Mouse (Mus musculus) embryonic fibroblast, embryonic 13.5 days (primary cell): ENCODE measurements around the gene Cstb.

Experiments used
- CTCF ChIP-seq: IDR thresholded peaks from 2 replicates; pipeline ENCODE4 v1.5.1; 2011; ENCODE audit warnings: mild to moderate bottlenecking, control low read depth, low read length, moderate library complexity, borderline replicate concordance; ENCODE audit not compliant: insufficient read depth
- POLR2A ChIP-seq: IDR thresholded peaks from 2 replicates; pipeline ENCODE4 v1.6.1; 2011; ENCODE audit warnings: low read depth, mild to moderate bottlenecking, control low read depth, low read length, moderate library complexity

DNA sequence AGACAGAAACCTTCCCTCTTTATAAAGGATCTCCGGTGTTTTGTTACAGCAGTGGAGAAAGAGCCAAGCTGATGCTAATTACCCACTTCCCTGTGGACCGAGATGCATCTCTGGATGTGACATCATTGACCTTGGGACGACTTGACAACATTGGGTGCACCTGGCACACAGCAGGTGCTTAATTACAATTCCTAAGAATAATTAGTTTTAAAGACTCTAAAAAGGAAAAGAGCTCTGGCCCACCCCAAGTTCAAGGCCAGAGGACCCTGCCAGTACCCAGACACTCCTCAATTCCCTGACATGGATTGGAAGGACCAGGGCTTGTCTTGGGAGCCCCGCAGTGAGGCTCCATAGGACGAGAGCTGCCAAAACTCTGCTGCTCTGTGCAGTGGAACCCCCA lies 16.1 kb downstream of the Cstb start:
- no peak for TF ChIP-seq CTCF
- TF ChIP-seq POLR2A, result no peak
